Mouse (Mus musculus) liver, embryonic 14.5 days (tissue): ENCODE data around the gene Wwc1. TPM values are rescaled to one million over a fixed set of nuclear protein-coding genes. Genes with fewer than 3 reads are reported as not detected.

Source experiments
- ATAC-seq: fragments of 200-750 bp; cut with Nextera tagmentation; 2 replicates; pipeline ENCODE4 v1.8.0; 2017; ENCODE audit warnings: moderate number of reproducible peaks, mild to moderate bottlenecking, moderate library complexity; ENCODE audit not compliant: insufficient read depth
- DNase-seq, 3 experiments: peaks; one replicate each; pipeline ENCODE4 v3.0.0-alpha.2; 2012 to 2013; ENCODE audit warnings: low read depth in 3 of 3, low spot score in 3 of 3
- H3K27ac ChIP-seq: fragments of 300-500 bp; sonication (generic); 2 replicates; pipeline ENCODE4 v1.5.1; 2014; ENCODE audit warnings: moderate library complexity, mild to moderate bottlenecking, control low read depth, inconsistent platforms
- H3K27me3 ChIP-seq: fragments of 300-500 bp; sonication (generic); 2 replicates; pipeline ENCODE4 v1.6.1; 2014; ENCODE audit warnings: mild to moderate bottlenecking, low read length, moderate library complexity; ENCODE audit not compliant: control insufficient read depth, insufficient read depth
- H3K36me3 ChIP-seq: fragments of 300-500 bp; sonication (generic); replicated peaks from 2 replicates; pipeline ENCODE4 v1.6.1; 2014; ENCODE audit warnings: low read depth; ENCODE audit not compliant: control insufficient read depth, insufficient read depth
- H3K4me1 ChIP-seq, 2 experiments: fragments of 200-500 bp in 1 of 2; fragments of 300-500 bp in 1 of 2; sonication (generic) in 1 of 2; replicated peaks; 2 replicates each; pipeline ENCODE4 v1.6.1; 2012 to 2014; ENCODE audit warnings: antibody characterized with exemption in 1 of 2, inconsistent platforms in 1 of 2, low read length in 1 of 2; ENCODE audit not compliant: control insufficient read depth in 2 of 2, insufficient read depth in 2 of 2
- H3K4me2 ChIP-seq: fragments of 300-500 bp; sonication (generic); 2 replicates; pipeline ENCODE4 v1.6.1; 2014; ENCODE audit warnings: low read depth, mild to moderate bottlenecking, control low read depth, moderate library complexity
- H3K4me3 ChIP-seq, 2 experiments: fragments of 200-500 bp in 1 of 2; fragments of 300-500 bp in 1 of 2; sonication (generic) in 1 of 2; 2 replicates each; pipeline ENCODE4 v1.5.1; 2012 to 2014; ENCODE audit warnings: low read depth in 2 of 2, low read length in 2 of 2, mild to moderate bottlenecking in 2 of 2, control low read depth in 1 of 2, inconsistent platforms in 1 of 2, moderate library complexity in 1 of 2; ENCODE audit not compliant: insufficient read depth in 1 of 2
- H3K9ac ChIP-seq: fragments of 300-500 bp; sonication (generic); replicated peaks from 2 replicates; pipeline ENCODE4 v1.6.1; 2014; ENCODE audit warnings: mild to moderate bottlenecking, control low read depth, moderate library complexity
- H3K9me3 ChIP-seq: fragments of 300-500 bp; sonication (generic); 2 replicates; pipeline ENCODE4 v1.6.1; 2016; ENCODE audit warnings: low read length, mixed read lengths; ENCODE audit not compliant: control insufficient read depth
- CTCF ChIP-seq: IDR thresholded peaks from 2 replicates; pipeline ENCODE4 v1.5.1; 2016; ENCODE audit warnings: antibody characterized with exemption, low read depth, control low read depth
- EP300 ChIP-seq: IDR thresholded peaks from 2 replicates; pipeline ENCODE4 v1.6.1; 2016; ENCODE audit warnings: antibody characterized with exemption, low read depth
- WGBS: fragments of 180-500 bp; shearing (Covaris S2); extraction: QIAGEN DNeasy Blood & Tissue Kit; methylation state at CpG from one replicate; pipeline ENCODE4 v1.1.7; 2014; ENCODE audit not compliant: insufficient replicate concordance; 5-methylcytosine and 5-hydroxymethylcytosine counted together
- polyA plus RNA-seq, 2 experiments: library from polyadenylated mRNA; depleted of rRNA in 1 of 2; stranded (reverse) in 1 of 2; unstranded in 1 of 2; fragments of >200 nt; fragmentation: Nextera tagmentation in 1 of 2; extraction: Ambion mirVana in 1 of 2; gene quantifications; 2 replicates each; pipeline versions ENCODE4 v1.2.1 to v1.2.3; 2012 to 2014

The Wwc1 gene
- polyA plus RNA-seq, 2 experiments = 0.65 to 2.5 TPM

DNA sequence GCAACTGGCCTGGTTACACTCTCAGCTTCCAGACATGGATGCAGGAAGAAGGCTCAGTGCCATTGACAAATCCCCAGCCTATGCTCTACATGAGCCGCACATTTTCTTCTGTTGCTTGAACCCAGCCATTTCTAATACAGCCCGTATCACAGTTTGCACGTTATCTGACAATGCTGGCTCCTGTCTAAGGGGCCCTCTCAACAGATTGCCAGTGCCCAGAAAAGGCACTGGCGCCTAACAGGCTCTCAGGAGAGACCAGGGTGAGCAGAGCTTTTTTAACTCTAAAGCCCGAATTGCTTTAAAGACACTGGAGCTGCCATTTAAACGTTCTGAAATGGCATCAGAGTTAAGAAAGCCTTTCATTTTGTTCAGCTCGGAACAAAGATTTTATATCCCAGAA lies 114.2 kb downstream of the Wwc1 start:
- WGBS = 52% methylated on average over 7 of the region's 7 CpGs
- DNase-seq = no peak
- Histone ChIP-seq H3K4me2 (no peak overlapping the region), H3K4me3 (no peak overlapping the region), H3K27ac (no peak overlapping the region), H3K9me3 (no peaks in the 10 kb centered on the region), H3K27me3 (no peaks in the 10 kb centered on the region), H3K4me1 (no peaks in the 10 kb centered on the region), H3K9ac (no peak overlapping the region), H3K36me3 (no peaks in the 10 kb centered on the region)
- TF ChIP-seq EP300 (no peak), CTCF (no peak)
- no peak for ATAC-seq

DNA sequence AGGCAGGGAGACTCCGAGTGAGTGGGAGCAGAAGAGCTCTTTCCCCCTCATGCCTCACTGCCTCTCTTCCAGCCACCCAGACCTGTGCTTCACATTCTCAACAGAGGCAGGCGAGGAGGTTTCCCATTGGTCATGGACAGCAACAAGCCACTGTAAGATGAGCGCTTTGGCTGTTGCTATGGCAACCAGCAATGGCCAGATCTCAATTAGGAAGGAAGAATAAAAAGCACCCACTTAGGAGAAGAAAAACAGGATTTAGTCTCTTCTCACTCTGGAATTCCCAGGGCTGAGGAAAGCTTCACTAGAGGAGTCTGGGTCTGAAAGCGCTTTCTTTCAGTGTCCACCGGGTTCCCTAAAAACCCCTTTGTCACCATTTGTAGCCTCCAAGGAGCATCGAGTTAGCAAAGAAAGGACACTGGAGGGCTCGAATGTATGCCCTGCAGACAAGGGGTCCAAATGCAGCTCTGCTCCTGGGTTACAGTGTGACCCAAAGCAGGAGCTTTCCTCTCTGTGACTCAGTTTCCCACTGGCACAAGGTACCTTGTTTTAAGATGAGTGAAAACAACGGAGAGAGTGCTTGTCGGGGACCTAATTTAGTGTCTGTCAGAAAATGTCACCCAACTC lies 115.2 kb downstream of the Wwc1 start:
- Histone ChIP-seq H3K4me2 (no peak overlapping the region), H3K36me3 (no peaks in the 10 kb centered on the region), H3K4me3 (no peak overlapping the region), H3K27ac (no peak overlapping the region), H3K4me1 (no peaks in the 10 kb centered on the region), H3K27me3 (no peaks in the 10 kb centered on the region), H3K9me3 (no peaks in the 10 kb centered on the region), H3K9ac (no peak overlapping the region)
- TF ChIP-seq CTCF (no peak), EP300 (no peak)
- DNase-seq (no peak), ATAC-seq (no peak)
- 45% methylated on average over 9 of the region's 9 CpGs for WGBS

DNA sequence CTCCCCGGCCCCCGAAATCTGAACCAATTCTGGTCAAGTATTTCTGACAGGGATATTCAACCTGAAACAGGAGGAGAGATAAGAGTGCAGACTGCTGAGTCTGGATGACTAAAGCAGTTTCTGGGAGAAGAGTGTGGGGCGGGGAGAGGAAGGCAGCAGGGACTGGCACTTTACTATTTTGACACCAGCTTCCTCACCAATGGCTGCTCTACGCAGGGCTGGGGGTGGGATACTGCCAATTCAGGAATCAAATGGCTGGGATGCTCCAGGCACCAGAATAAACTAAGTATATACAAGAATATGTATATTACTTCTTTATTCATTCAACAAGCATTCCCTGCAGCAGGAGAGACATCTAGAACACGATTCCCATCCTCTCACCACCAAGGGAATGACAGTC lies 116.7 kb downstream of the Wwc1 start:
- H3K4me1 ChIP-seq = no peaks in the 10 kb centered on the region
- H3K9ac ChIP-seq = no peak overlapping the region
- no peak overlapping the region for H3K4me3 ChIP-seq
- no peak for TF ChIP-seq CTCF
- no peak for TF ChIP-seq EP300
- ATAC-seq (no peak), DNase-seq (no peak)
- no peaks in the 10 kb centered on the region for H3K27me3 ChIP-seq
- 62% methylated on average over 5 of the region's 5 CpGs for WGBS
- no peak overlapping the region for H3K27ac ChIP-seq
- H3K9me3 ChIP-seq = no peaks in the 10 kb centered on the region
- no peaks in the 10 kb centered on the region for H3K36me3 ChIP-seq
- H3K4me2 ChIP-seq = no peak overlapping the region

DNA sequence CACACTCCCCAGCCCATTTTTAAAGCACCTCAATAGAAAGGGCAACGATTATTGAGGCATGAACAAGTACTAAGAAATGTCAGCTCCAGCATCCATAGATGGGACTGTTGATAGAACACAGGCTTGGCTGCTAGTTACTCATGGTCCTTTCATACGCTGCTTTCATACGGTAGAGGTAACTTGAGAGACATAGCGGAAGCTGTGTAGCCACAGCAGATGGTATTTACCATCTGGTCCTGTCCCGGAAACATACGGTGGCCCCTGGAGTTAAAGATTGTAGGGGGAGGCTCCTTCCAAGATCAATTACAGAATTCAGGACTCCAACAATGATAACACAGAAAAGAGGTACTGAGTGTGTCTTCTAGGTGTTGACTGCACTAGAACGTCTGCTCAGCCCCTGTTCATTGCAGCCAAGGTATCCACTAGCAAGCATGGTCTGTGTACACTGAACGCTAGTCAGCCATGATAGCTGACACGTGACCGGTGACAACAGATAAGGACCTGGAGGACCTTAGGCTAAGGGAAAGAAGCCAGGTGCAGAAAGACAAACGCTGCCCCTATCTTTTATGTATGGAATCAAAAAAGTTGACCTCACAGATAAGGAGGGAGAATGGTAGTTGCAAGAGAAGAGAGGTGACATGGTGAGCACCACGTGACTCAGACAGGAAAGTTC lies 122.8 kb downstream of the Wwc1 start:
- H3K36me3 ChIP-seq = no peaks in the 10 kb centered on the region
- DNase-seq (no peak), ATAC-seq (no peak)
- 59% methylated on average over 12 of the region's 12 CpGs for WGBS
- no peaks in the 10 kb centered on the region for H3K27me3 ChIP-seq
- no peak overlapping the region for H3K27ac ChIP-seq
- no peak overlapping the region for H3K9ac ChIP-seq
- no peaks in the 10 kb centered on the region for H3K4me1 ChIP-seq
- no peaks in the 10 kb centered on the region for H3K9me3 ChIP-seq
- no peak for TF ChIP-seq CTCF
- TF ChIP-seq EP300 = no peak
- H3K4me3 ChIP-seq = no peak overlapping the region
- H3K4me2 ChIP-seq = no peak overlapping the region

DNA sequence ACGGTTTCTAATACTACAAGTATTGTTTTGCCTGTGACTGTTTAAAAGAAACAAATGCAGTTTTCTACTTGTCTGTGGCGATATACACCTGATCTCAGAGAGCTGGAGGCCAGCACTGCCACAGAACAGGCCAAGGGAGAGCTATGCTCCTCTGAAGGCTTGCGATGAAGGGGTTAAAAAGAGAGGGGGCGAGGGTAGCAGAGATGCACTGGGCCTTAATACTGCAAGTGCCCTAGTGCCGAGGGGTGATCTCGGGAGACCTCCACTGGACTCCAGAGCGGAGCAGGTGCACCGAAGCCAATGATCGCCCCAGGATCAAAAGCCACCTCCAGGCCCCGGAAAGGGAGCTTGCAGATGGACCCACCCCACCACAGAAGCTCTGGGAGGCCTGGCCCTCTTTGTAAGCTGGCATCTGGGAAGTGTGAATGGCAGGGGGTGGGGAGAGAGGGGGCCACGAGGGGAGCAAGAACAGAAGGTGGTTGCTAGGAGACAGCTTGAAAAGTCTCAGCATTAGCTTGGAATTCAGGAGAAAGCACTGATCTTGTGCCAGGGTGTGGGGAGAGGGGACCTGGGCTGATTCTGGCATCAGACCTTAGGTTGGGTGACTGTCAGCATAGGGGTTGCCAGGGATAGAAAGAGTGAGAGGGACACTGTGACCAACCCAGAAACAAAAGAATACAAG lies 123.8 kb downstream of the Wwc1 start:
- Histone ChIP-seq H3K4me2 (no peak overlapping the region), H3K27me3 (no peaks in the 10 kb centered on the region), H3K4me3 (no peak overlapping the region), H3K9me3 (no peaks in the 10 kb centered on the region), H3K9ac (no peak overlapping the region), H3K36me3 (no peaks in the 10 kb centered on the region), H3K27ac (no peak overlapping the region), H3K4me1 (no peaks in the 10 kb centered on the region)
- no peak for DNase-seq
- ATAC-seq = no peak
- 62% methylated on average over 11 of the region's 11 CpGs for WGBS
- TF ChIP-seq CTCF (no peak), EP300 (no peak)
